Mouse (Mus musculus) cerebellum, adult (tissue): Measurements from ENCODE around the gene Arhgdib.
A peak's percentile ranks its signal among the peaks of the same experiment; 100 is the strongest.

Experiments used
- ATAC-seq: cut with Nextera tagmentation; 2 replicates; pipeline ENCODE4 v1.9.2; 2017; ENCODE audit warnings: mild to moderate bottlenecking, moderate library complexity, mixed read lengths; ENCODE audit not compliant: insufficient number of reproducible peaks, low FRiP score, low TSS enrichment

The Arhgdib gene

DNA sequence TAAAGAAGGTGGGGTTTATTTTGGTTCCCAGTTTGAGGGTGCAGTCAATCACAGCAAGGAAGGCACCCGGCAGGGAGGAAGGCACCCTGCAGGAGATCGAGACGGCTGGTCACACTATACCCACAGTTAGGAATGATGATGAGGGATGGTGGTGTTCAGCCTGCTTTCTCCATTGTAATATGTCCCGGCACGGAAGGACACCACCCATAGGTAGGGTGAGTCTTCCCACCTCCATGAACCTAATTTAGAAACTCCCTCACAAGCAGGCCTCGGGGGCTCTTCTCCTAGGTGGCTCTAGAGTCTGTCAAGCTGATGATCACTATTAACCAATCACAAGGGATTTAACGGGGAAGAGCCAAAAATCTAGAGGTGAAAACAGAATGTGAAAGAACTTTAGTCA lies 18.8 kb downstream of the Arhgdib start:
- no peak for ATAC-seq

DNA sequence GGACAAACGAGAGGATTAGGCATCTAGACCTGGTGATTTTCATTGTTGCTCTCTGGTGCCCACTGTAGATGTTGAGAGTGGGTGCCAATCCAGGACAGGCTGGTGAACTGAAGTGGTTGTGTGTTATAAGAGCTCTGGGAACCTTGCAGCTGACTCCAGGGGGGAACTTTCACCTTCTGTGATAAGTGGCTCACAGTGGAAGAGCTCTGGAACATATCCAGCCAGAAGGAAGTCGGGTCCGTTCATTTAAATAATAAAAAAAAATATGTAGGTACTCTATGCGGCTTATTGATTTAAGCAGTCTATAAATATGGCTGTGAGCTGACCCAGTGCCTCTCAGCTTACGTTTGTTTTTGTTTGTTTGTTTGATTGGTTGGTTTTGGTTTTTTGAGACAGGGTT lies 19.6 kb downstream of the Arhgdib start, which contains the start of gene Erp27:
Gene Erp27 (minus strand): TSS at position 101 of the 400 bp plus-strand sequence.
- ATAC-seq, result no peak

DNA sequence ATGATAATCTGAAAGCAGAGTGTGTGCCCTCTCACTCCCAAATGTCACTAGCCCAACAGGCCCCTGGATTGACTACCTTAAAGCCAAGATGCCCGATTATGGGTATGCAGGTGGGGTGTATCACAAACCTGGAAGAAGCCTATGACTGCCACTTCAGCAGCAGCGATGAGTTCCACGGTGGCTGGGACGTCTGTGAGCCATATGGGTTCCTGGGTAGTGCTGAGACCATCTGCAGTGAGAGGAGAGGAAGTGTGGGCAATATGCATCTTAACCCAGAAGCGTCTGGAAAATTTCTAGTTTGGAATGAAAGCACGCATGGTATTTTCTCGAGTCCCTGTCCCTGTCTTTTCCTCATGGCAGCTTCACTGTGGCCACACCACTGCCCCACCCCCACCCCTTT lies 20.1 kb downstream of the Arhgdib start:
- no peak for ATAC-seq

DNA sequence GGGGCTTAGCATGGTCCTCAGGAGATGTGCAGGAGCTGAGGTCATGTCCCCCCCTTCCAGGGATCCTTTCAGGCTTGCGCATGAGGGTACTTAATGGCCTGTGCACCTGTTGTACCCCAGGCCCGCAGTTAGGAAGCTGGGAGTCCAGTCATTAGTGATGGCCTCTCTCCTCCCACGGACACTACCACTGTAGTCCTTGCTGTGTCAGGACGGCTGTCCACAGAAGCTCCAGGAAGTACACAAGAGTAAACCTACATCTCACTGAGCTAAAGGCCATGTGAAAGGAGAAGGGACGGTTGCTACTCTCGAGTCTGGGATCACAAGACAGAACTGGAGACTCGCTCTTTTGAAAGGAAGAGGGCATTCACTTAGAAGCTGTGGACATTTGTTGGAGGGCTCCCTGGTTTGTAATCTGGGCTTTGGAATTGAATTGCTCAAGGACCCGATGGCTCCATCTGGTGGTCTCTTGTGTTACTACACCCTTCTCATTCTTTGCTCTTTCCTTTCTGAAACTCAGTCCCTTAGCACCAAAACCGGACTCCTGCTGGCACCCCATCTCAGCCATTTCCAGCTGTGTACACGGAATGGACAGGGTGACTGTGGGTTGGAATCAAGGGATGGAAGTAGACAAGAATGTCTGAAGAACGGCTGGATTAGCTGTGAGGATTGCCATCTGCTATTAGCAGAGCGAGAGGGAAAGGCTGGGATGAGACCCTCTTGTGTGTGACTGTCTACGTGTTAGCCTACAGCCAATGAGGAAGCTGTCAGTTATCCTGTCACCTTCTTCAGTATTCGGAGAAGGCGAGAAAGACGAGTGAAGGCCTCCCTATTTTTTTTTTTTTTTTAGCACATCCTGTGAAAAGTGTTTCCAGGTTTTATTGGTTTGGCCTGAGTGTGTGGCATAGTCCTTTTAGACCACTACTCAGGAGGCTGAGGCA lies 21.1 kb downstream of the Arhgdib start:
- ATAC-seq, result peak; percentile 32; the same call in 1 of the 2 replicates

DNA sequence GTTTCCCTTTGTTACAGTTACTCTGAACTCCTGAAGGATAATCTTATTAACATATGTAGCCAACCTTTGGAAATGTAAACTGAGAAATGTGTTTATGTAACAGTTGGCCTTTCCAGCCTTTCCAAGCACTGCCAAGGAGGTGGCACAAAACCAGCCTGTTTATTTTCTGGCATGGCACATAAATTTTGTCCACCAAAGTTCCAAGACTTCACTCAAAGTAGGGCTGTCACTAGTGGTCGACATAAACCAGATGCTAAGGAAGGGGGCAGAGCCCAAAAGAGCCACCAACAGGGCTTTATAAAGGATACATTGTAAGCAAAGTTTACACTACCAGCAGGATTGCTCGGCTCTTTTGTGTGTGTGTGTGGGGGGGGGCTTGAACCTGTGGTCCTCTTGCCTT lies 23.8 kb downstream of the Arhgdib start:
- ATAC-seq, result no peak

DNA sequence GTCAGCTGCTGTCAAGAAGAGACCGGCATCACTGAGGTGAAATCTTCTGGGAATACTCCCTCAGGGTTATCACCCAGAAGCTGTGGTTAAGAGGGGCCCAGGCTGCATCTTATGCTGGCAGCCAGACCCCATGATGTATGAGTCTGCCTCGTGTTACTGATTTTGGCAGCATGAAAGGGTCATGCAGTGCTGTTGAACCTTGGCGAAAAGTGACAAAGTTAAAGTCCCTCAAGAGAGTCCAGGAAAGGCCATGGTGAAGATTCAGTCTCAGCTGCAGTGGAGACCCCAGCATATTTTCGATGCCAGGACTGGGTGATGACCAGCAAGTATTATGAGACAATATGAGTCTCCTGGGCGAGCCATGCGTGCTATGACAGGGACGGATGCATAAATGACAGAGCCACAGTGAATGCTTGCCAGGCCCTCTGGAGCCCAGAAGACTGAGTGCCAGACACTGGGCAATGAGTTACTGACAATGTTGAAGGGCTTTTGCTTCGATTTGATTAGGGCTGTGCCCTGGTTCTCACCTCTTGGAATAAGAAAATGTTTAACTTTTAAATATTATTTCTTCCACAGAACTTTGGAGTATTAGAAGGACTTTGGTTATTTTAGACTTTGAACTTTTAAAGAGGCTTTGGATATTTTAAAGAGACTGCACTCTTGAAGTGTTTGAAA lies 25.8 kb downstream of the Arhgdib start:
- no peak for ATAC-seq

DNA sequence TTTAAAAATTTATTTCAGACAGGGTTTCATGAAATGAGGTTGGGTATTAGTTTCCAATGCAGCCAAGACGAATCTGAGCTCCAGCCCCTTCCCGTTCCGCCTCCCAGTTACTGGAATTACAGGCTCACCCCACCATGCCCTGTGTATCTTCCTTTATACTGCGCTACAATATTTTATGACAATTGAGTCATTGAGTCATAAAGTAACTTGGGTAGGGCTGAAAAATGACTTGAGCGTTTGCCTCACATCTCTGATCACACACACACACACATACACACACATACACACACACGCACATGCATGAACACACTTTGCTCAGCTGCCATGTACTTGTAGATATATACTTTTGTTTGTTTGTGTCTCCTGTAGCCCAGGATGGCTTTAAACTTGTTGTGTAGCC lies 27.5 kb downstream of the Arhgdib start:
- ATAC-seq, result no peak

DNA sequence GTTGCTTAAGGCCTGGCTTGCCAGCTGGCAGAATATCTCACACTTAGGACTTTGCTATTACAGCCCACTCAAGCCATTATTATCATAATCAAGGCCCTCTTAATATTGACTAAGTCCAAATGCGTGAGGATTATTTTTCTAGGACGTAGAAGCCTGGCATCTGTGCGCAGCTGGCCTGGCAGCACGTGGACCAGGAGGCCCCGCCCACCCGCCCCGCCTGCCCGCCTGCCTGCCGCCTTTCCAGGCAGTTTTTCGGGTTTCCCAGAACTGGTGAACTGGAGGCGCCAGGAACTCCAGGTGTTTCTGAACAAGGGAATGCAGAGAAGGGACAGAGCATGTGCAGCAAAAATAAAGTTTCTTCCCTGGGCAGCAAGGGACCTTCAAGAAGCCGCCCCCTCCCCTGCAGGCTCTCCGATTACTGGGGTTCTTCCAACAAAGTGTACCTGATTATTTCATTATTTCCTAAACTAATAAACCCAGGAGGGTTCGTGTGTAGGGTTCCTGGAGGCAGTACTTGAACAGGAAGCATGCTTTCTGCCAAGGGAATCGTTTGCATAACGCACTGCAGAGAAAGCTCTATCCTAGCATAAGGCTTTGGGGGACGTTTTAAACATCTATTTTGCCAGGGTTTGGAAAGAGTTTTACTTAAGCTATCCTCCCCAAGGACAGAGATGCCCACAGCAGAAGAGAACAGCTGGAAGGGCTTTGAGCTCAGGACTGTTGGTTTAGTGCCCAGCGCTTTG lies 28.1 kb downstream of the Arhgdib start:
- ATAC-seq, result no peak

DNA sequence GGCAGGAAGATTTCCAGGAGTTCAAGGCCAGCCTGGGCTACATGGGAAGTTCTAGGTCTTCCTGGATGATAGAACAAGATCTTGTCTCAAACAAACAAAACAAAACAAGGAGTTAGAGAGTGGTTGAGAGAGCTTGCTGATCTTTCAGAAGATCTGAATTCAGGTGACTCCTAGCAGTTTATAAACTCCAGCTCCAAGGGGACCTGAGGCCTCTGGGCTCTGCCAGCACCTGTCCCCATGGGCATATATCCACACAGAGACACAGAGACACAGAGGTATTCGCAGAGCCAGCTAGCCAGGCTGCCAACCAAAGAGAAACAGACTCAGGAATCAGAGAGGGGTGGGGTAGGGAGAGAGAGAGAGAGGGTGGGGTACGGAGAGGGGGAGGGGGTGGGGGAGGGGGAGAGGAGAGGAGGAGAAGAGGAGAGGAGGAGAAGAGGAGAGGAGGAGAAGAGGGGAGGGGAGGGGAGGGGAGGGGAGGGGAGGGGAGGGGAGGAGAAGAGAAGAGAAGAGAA lies 28.9 kb downstream of the Arhgdib start:
- no peak for ATAC-seq

DNA sequence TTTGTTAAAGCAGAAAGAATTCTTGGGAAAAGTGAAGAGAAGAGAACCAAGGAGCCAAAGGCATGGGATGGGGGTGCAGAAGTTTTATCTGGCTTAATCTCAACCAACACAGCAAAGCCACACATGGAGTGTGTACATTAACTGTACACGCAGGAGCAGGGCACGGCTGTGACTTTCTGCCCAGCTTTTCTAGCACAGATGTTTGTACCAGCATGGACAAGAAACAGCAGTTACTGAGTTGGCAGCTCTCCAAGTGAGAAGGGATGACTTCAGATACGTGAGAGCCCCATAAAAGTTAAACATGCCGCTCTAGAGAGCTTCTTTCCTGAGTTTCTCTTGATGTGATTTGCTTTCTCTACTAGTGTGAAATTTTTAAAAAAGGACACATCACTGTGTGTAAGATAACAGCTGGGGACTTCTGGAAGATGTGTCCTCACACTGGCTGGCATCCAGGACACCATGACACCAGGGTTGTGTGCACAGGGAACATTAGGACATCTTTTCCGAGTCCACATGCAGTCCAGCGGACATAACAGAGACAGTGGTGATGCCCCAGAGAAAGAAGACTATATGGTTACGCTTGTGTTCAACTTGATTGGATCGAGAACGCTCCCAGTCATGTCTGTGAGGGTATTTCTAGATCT lies 31.3 kb downstream of the Arhgdib start:
- no peak for ATAC-seq

DNA sequence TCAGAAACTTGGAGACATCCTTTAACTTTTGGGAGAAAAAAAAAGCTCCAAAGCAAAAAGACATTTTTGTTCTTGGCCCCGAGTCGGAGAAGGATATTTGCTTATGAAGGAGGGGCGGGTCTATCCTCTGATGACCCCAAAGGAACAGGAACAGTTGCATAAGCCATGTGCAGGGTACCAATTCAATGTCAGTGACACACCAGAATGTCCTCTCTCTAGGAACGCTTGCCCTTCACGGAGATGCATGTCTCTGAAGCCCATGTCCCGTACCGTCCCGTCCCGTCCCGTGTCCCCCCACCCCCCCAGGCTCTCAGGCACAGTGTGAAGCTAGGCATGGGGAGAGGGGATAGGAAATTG lies 34.8 kb downstream of the Arhgdib start:
- no peak for ATAC-seq

DNA sequence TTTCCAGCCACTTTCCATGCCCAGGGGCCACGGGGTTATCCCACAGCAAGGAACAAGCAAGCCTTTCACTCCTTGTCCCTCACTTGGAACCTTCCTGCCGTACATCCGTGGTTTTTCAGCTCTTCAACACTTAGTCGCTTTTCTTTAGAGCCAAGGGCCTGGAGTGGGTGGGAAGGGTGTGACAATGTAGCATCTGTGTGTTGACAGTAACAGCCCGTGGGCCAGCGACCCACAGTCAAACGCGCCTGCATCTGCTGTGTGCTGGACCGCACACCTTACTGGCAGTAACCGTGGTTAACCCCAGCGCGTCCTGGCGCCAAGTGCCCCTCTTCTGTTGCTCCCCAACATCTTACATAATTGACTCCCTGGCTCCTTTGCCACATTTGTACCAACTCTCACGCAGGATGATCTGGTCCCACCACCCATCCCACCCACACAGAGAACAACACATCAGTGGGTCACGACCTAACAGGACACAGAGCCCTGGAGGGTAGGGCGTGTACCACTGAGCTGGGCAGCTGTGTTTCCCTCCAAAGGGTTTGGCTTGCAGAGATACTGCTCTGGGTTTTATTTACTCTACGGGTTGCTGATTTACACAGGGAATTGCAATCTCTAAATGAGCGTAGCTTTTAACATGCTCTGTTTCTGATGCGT lies 35.3 kb downstream of the Arhgdib start:
- no peak for ATAC-seq

DNA sequence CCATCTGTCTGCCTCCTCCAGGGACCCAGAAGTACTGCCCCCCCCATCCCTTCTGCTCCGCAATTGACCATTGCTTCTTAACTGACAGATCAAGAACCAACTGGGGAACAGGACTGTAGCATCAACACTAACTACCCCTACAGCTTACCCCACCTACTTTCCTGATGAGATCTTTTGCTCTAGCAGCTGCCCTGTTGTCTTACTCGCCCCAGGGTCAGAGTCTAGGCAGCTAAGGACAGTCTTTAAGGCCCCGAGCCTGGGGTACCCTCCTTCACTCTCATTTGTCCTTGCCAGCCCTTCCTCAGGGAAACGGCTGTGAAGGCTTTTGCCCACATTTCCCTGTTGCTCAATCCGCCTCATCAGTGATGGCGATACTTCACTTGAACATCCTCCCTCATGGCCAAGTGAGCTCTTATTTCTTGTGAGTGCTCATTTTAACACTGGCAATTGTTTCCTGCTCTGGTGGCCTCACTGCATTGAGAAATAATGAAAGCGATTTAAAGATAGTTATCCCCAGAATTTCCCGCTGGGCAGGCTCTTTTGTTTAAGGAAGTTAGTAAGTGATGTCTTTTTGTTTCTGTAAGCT lies 37.7 kb downstream of the Arhgdib start:
- no peak for ATAC-seq

DNA sequence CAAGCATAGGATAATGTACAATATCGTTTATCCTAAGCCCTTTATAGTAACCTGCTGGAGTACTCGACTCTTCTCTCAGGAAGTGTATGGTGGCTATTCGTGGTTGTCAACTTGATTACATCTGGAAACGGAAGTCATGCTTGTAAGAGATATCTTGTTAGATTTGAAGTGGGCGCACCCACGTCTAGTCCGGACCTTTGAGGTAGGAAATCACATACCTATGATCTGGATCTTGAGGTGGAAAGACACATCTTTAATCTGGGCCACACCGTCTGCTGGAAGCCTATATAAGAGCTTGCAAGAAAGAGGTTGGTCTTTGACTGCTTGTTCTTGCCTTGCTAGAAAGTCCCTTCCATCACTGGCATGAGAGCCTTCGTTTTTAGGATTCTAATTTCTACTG lies 39.2 kb downstream of the Arhgdib start:
- ATAC-seq, result no peak

DNA sequence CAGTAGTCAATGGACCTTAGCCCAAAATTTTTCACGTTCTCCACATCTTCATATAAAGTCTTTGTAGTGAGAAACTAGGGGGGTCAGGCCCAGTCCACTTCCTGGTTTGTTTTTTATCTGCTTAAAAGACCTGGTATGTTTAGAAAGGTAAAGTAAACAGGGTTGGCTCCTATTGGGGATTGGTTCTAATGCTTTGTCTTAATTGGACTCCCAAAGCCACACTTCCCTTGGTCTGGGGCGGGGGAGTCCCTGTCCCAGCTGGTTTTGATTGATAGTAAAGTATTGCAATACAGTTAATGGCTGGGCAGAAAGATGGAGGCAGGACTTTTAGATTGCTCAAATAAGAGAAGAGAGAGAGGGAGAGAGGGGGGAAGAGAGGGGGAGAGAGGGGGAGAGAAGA lies 40.7 kb downstream of the Arhgdib start:
- ATAC-seq, result no peak

DNA sequence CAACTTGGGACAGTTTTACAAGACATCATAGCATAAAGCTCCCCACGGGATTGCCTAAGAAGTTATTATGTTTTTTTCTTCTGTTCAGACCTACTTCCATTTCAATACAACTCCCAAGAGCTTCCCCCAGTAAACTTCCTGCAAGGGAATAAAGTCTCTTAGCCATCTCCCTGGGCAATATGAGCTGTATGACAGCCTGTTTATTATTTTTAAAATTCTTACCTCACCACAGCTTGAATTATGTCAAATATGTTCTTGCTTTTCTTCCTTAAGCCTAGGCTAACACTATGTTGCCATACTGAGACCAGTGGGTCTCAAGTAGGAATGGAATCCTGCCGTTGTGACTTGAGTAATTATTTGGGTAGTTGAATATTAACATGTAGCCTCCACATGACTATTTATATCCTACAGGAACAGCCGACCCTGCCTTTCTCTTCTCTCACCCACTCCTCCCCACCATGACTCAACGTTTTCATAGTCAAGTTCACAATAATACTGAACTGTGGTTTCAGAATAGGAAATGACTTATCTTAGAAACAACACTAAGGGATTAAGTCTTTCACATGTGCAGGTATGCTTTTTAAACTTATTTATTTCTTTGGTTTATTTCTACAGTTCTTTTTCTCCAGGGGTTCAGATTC lies 41.2 kb downstream of the Arhgdib start:
- ATAC-seq, result no peak

DNA sequence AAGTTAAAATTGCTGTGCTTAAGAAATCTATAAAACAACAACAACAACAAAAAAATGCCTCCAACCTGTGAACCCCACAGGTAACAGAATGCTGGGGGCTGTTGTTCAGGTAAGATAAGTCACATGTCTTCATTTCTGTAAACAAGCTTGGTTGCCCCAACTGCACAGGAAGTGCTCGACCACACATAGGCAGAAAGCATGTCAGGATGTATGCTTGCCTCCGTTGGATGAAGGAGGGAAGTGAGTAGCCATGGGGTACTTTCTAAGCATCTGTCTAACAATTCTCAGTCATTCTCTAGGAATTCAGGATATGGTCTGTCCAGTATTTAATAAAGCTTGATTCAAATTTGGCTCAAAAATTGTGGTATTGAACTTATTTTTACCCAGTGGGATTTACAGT lies 42.7 kb downstream of the Arhgdib start:
- no peak for ATAC-seq

DNA sequence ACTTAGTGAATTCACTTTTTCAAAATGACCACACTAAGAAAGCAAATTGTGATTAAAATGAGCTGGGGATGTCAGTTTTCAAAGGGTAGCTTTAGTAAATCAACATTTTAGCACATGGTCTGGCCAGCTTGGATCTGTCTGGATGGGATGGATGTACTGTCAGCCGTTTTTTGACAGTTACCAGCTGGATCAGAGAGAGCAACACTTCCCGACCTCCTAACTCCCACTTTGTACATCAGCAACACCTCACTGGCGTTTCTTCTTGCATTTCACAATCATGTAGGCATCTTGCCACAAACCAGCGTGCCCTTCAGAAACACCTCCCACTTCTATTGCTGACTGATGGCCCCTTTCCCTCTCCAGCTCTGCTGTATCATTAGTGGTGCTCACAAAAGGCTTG lies 43.5 kb downstream of the Arhgdib start:
- no peak for ATAC-seq

DNA sequence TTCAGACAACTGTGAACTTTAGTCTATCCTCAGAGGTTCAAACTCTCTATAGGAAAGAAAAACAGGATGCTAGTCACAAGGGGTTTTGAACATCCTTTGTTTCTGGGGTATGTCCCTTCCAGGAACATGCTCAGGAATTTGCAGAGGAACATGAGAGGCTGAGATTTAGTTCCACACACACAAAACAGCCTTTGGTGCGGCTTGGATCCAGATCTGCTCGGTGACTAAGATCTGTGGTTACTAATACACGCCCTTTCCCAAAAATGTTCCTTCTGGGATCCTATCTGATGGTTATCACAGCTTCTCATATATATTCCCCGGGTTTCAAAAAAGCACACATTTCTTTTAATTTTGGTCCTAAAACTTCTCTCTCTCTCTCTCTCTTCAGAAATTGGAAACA lies 43.9 kb downstream of the Arhgdib start:
- ATAC-seq, result no peak
